Mouse (Mus musculus): ENCODE measurements around the gene Rtn4rl1. TPM values are rescaled to one million over a fixed set of nuclear protein-coding genes. Genes with fewer than 3 reads are reported as not detected.
A peak's percentile ranks its signal among the peaks of the same experiment; 100 is the strongest.
"Not testable (repeated sequence)": the region's sequence is repeated elsewhere in the genome, so short reads cannot be mapped to it uniquely, and the experiment has no call there.

Gene Rtn4rl1
- total RNA-seq, 2 experiments from 2014 or later, result 6.0 to 10.0 TPM

DNA sequence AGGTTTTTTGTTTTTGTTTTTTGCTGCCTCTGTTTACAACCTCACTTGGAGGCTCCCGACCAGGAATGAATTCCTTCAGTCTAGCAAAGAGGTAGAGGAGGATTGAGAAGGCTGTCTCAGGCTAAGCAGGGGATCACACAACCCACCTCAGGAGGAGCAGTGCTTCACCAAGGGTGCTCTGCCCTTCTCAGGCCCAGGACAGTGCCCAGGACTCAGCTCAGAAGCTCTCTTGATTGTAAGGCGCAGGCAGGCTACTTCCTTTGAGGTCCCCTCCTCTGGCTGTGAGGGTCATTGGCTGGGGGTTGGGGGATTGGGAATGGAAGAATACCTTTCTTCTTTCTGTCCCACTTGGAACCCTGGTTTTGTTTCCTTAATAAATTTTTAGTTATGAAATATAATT lies 29.5 kb upstream of the Rtn4rl1 start:
- intact Hi-C loops (cut with DNase I), result loop anchor here (2.0 kb wide), 3 partner anchors 29 to 115 kb away; no protein-coding TSS in a partner anchor
- DNase-seq, result no peak

- intact Hi-C loops (cut with DNase I), result loop anchor here (1.0 to 5.0 kb wide), 6 partner anchors 30 to 337 kb away; partner anchors contain the start of genes Smg6 and Srr
- peak in 1 of 2 experiments; percentile 56 for DNase-seq
Observed at GRCm38 (mm10) chr11:75164750-75165149, 28.8 kb upstream of the Rtn4rl1 start.

DNA sequence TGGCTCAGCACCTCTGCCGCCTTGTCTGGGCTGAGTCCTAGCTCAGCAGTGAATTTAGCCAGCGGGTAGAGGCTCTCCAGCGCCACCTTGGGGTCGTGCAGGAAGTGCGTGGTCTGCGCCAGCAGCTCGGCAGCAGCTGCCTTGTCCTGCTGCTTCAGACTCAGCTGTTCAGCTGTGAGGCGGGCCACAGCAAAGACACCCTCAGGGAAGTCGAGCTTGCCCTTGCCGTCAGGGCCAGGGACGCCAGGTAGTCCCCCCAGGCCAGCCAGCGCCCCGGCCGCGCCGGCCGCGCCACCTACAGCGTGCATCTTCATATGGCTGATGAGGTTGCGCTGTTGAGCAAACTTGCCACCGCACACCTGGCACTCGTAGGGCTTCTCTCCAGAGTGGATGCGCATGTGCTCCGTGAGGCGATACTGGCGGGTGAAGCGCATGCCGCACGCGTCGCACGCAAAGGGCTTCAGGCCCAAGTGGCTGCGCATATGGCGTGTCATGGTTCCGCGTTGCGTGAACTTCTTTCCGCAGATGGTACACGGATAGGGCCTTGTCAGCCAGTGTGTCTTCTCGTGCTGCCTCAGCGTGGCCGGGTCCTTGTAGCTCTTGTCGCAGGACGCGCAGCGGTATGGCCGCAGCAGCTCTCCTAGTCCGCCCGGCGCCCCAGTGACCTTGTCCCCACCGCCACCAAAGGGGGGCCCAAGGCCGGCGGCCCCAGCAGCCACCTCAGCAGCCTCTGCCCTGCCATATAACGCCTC lies 28.0 kb upstream of the Rtn4rl1 start:
- DNase-seq, result peak; percentile 92 to 93
- intact Hi-C loops (cut with DNase I), result loop anchor here (1.0 to 5.0 kb wide), 6 partner anchors 31 to 338 kb away; partner anchors contain the start of genes Smg6 and Srr

DNA sequence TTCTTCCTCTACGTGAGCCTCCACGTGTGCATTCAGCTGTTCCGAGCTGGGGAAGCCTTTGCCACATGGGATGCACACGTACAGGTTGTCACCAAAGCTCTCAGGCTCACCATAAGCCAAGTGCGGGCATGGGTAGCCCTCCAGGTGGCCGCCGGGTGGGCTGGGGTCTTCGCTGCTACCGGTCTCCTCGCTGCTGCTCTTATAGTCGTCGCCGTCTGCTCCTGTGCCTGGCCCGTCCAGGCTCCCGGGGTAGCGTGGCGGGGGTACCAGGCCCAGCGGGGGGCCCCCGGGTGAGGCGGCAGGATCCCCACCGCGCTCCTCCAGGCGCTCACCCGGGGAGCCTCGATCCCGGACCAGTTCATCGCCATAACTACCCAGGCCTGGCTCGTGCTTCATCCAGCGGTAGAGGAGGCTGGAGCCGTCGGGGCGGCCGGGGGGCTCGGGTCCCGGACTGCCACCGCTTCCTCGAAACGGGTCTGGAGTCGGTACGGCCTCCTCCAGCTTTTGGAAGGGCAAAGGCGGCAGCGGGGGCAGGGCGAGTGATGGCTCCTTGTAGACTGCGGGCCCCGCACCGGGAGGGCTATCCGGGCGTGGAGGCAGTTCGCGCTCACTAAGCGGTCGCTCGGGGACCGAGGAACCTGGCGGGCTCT lies 27.3 kb upstream of the Rtn4rl1 start:
- DNase-seq, result peak in 1 of 2 experiments; percentile 76
- intact Hi-C loops (cut with DNase I), result loop anchor here (5.0 kb wide), 2 partner anchors 239 to 339 kb away; partner anchors contain the start of genes Smg6 and Srr

DNA sequence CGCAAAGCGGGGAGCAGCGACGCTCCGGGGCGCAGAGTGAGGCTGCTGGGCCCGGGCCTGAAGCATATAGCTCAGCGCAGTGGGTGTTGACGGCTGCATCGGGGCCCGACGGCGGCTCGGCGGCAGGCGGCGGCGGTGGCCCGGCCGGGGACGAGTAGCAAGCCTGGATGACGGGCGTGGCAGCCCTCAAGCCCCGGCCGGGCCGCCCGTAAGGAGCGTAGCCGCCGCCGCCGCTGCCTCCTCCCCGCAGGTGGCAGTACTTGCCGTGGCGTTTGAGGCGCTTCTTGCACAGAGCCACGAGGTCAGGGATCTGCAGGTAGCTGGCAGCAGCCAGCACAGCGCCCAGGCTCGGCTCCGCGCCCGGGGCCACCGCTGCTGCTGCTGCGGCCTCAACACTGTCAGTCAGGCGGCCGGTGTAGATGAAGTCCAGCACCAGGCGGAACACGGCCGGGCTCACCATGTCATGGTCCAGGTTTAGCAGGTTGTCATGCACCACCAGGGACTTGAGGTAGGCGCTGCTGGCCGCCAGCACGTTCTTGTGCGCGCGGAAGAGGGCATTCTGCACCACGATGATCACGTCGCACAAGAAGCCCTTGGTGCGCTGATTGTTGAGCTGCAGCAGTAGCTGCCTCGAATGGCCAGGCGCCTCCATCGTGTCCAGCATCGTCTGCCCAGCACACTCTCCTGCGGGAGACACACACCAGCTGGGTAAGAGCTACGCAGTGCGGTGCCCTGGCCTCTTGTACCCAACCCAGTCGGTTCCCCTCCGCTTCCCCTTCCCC lies 26.5 kb upstream of the Rtn4rl1 start:
- DNase-seq, result peak in 1 of 2 experiments; percentile 81
- intact Hi-C loops (cut with DNase I), result loop anchor here (5.0 kb wide), 2 partner anchors 240 to 340 kb away; partner anchors contain the start of genes Smg6 and Srr

GRCm38 (mm10) chr11:75167643-75168589 lies 25.7 kb upstream of the Rtn4rl1 start:
- intact Hi-C loops (cut with DNase I), result loop anchor here (5.0 kb wide), 2 partner anchors 241 to 341 kb away; partner anchors contain the start of genes Smg6 and Srr
- peak; percentile 72 to 79 for DNase-seq

DNA sequence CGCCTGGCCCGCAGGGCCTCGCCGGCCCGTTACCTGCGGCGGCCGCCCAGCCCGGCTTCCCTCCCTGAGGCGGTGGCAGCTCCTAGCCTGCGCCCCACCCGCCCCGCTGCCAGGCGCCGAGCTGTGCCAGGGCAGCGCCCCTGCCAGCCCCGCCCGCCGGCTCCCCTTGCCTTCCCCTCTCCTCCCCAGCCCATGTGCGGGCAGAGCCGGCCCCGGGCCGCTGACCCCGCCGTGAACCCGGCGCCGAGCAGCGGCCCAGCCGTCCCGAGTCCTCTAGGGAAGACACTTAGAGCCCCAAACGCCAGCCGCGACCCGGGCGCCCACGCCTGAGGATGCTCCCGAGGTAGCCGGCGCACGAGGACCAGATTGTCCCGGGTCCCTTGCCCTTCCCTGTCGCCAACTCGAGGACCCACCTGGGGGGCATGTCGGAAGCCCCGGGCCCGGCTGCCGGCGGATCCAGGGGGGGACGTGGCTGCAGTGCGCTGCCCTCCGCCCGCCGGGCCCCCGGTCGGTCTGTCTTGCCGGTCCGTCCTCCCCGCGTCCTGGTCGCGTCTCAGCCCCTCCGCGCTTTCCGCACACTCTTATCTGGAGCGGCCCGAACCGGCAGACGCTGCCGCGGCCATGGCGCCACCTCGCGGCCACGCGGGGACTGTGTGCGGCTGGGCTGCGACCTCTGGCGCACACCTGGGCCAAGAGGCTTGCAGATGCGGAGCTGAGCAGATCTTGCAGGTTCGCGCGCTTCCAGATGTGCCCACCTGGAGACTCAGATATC lies 24.8 kb upstream of the Rtn4rl1 start:
- intact Hi-C loops (cut with DNase I), result loop anchor here (1.0 to 5.0 kb wide), 4 partner anchors 187 to 341 kb away; partner anchors contain the start of genes Smg6 and Srr
- peak; percentile 91 to 93 for DNase-seq

- no peak for DNase-seq
Observed at GRCm38 (mm10) chr11:75169405-75170080, 24.0 kb upstream of the Rtn4rl1 start, which contains the start of gene Hic1. Gene Hic1 (minus strand): TSS chr11:75169519.

GRCm38 (mm10) chr11:75170136-75170751 lies 23.3 kb upstream of the Rtn4rl1 start:
- intact Hi-C loops (cut with DNase I), result no loop called here

More at GRCm38 (mm10) chr11:75169405-75170080, 24.0 kb upstream of the Rtn4rl1 start, which contains the start of gene Hic1:
- intact Hi-C loops (cut with DNase I), result loop anchor here (1.0 to 5.0 kb wide), 4 partner anchors 188 to 342 kb away; partner anchors contain the start of genes Smg6 and Srr

DNA sequence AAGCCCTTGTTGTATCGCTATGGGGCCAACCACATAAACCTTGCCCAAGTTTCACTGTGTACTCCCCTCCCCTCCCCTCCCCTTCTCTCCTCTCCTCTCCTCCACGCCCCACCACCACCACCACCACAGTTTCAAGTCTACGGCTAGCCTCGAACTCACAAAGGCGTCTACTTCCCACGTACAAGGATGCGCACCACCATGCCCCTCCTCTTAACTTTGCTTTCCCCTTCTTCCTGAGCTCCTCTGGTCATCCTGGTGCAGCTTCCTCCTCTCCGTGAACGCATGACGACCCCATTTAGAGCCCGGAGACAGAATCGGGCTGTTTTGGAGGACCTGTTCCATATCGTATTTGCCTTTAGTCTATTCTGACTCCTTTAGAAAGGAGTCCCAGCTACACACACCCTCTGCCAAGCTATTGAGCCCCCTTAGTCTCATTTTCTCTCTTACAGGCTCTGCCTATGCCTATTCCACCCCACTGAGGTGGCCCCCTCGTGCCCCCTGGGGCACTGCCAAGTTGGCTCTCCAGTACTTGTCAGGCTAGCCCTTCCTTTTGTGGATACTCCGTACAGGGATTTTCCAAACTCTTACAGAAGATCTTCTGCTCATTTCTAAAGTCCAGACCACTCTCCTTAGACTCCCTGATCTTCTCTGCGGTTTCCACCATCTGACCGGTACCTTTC lies 22.3 kb upstream of the Rtn4rl1 start:
- intact Hi-C loops (cut with DNase I), result no loop called here
- no peak for DNase-seq

More at GRCm38 (mm10) chr11:75170136-75170751, 23.3 kb upstream of the Rtn4rl1 start:
- DNase-seq, result peak; percentile 95 to 96

GRCm38 (mm10) chr11:75172151-75173094 lies 21.2 kb upstream of the Rtn4rl1 start:
- intact Hi-C loops (cut with DNase I), result no loop called here

GRCm38 (mm10) chr11:75173095-75173798 lies 20.3 kb upstream of the Rtn4rl1 start:
- DNase-seq, result peak; percentile 82 to 85
- intact Hi-C loops (cut with DNase I), result no loop called here

More at GRCm38 (mm10) chr11:75172151-75173094, 21.2 kb upstream of the Rtn4rl1 start:
- DNase-seq, result no peak

GRCm38 (mm10) chr11:75173799-75174165 lies 19.8 kb upstream of the Rtn4rl1 start:
- intact Hi-C loops (cut with DNase I), result no loop called here
- DNase-seq, result no peak

GRCm38 (mm10) chr11:75174574-75174973 lies 19.0 kb upstream of the Rtn4rl1 start:
- intact Hi-C loops (cut with DNase I); DNase-seq: not testable (repeated sequence)

DNA sequence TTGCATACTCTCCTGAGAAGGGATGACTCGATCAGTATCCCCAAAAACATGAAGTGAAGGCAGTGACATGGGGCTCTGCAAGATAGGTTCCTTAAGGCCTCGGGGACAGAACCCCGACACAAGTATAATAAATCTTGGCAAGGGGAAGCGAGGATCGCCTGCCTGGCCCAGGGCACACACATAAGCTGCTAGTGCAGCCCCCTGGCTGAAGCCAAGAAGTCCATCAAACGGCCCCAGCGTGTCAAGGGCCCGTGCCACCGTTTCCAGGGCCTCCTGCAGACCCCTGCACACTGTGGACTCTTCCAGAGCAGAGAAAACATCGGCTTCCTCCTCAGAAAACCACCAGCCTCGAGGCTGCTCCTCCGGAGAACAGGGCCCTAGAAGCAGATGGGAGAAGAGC lies 15.6 kb upstream of the Rtn4rl1 start:
- intact Hi-C loops (cut with DNase I), result loop anchor here (5.0 kb wide), 2 partner anchors 229 to 274 kb away; partner anchors contain the start of gene Wdr81
- no peak for DNase-seq

All from heart, postnatal 36 days (tissue).